Mouse (Mus musculus) heart, postnatal 0 days (tissue): Measurements from ENCODE around the gene Jsrp1. TPM values are rescaled to one million over a fixed set of nuclear protein-coding genes. Genes with fewer than 3 reads are reported as not detected.

Source experiments
- ATAC-seq: fragments of 200-750 bp; cut with Nextera tagmentation; 2 replicates; pipeline ENCODE4 v1.8.0; 2017; ENCODE audit warnings: low read depth, moderate number of reproducible peaks, moderate library complexity; ENCODE audit not compliant: insufficient read depth
- DNase-seq: peaks from one replicate; pipeline ENCODE4 v3.0.0-alpha.2; 2016; ENCODE audit warnings: low spot score
- H3K27ac ChIP-seq: fragments of 300-500 bp; sonication (generic); 2 replicates; pipeline ENCODE4 v1.5.1; 2014; ENCODE audit warnings: low read depth, mild to moderate bottlenecking
- H3K27me3 ChIP-seq: fragments of 300-500 bp; sonication (generic); 2 replicates; pipeline ENCODE4 v1.6.1; 2014; ENCODE audit warnings: low read length, mixed read lengths; ENCODE audit not compliant: control insufficient read depth, insufficient read depth
- H3K36me3 ChIP-seq: fragments of 300-500 bp; sonication (generic); replicated peaks from 2 replicates; pipeline ENCODE4 v1.6.1; 2014; ENCODE audit warnings: low read length, mixed read lengths; ENCODE audit not compliant: control insufficient read depth, insufficient read depth
- H3K4me1 ChIP-seq: fragments of 300-500 bp; sonication (generic); 2 replicates; pipeline ENCODE4 v1.6.1; 2014; ENCODE audit warnings: antibody characterized with exemption; ENCODE audit not compliant: control insufficient read depth, insufficient read depth
- H3K4me2 ChIP-seq: fragments of 300-500 bp; sonication (generic); 2 replicates; pipeline ENCODE4 v1.6.1; 2014; ENCODE audit warnings: low read depth, mild to moderate bottlenecking, low read length, moderate library complexity
- H3K4me3 ChIP-seq: fragments of 300-500 bp; sonication (generic); 2 replicates; pipeline ENCODE4 v1.5.1; 2014; ENCODE audit warnings: low read depth, low read length
- H3K9ac ChIP-seq: fragments of 300-500 bp; sonication (generic); replicated peaks from 2 replicates; pipeline ENCODE4 v1.6.1; 2014; ENCODE audit warnings: low read depth, low read length, mixed read lengths
- H3K9me3 ChIP-seq: fragments of 300-500 bp; sonication (generic); replicated peaks from 2 replicates; pipeline ENCODE4 v1.6.1; 2016; ENCODE audit warnings: low read length; ENCODE audit not compliant: control insufficient read depth
- CTCF ChIP-seq: IDR thresholded peaks from 2 replicates; pipeline ENCODE4 v1.5.1; 2016; ENCODE audit warnings: antibody characterized with exemption, control low read depth, low read depth
- EP300 ChIP-seq: IDR thresholded peaks from 2 replicates; pipeline ENCODE4 v1.6.1; 2016; ENCODE audit warnings: antibody characterized with exemption, low read depth
- WGBS: fragments of 180-500 bp; shearing (Covaris S2); extraction: QIAGEN DNeasy Blood & Tissue Kit; methylation state at CpG from one replicate; pipeline ENCODE4 v1.1.7; 2014; 5-methylcytosine and 5-hydroxymethylcytosine counted together
- polyA plus RNA-seq: library from polyadenylated mRNA; unstranded; fragments of >200 nt; fragmentation: Nextera tagmentation; extraction: Ambion mirVana; gene quantifications from 2 replicates; pipeline ENCODE4 v1.2.1, GENCODE M21; 2015
- total RNA-seq: library from RNA; depleted of rRNA; stranded (reverse); fragments of >200 nt; gene quantifications from 2 replicates; pipeline ENCODE4 v1.2.3, GENCODE M21; 2014; ENCODE audit warnings: low replicate concordance

Jsrp1 gene
- total and polyA plus RNA-seq, 2 experiments from 2014 or later = 2.3 TPM; not detected in 1

- no peak for TF ChIP-seq CTCF
- TF ChIP-seq EP300 = no peak
- H3K27ac ChIP-seq = no peak overlapping the region
- no peak for ATAC-seq
- no peaks in the 10 kb centered on the region for H3K9me3 ChIP-seq
- H3K4me1 ChIP-seq = peaks cover 13% of the 10 kb centered on the region; the same call in 1 of the 2 replicates
- no peak overlapping the region for H3K4me2 ChIP-seq
- H3K9ac ChIP-seq = no peak overlapping the region
- no peaks in the 10 kb centered on the region for H3K27me3 ChIP-seq
- WGBS = 82% methylated on average over 5 of the region's 5 CpGs
- peaks cover 14% of the 10 kb centered on the region for H3K36me3 ChIP-seq
- no peak overlapping the region for H3K4me3 ChIP-seq
- no peak for DNase-seq
Measured at GRCm38 (mm10) chr10:80856908-80857307, 43.6 kb upstream of the Jsrp1 start.

DNA sequence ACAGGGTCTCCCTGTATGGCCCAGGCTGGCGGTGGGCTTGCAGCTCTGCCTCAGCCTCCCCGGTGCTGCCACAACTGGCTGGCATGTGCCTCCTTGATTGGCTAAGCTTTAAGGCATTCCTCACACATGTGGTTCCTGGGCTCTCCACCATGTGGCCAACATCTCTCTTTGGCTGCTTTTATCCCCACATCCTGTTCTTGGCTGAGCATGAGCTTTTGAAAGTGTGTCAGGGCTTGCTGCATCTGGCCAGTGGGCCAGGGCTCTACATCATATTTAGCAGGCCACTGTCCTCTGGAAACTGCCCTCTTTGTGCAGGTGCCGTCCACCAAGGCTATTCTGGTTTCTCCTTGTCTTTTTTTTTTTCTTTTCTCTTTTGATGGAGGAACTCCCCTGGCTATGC is 43.0 kb upstream of the Jsrp1 start:
- H3K4me2 ChIP-seq = peak overlapping the region; percentile 93
- H3K4me3 ChIP-seq = no peak overlapping the region
- DNase-seq (no peak), ATAC-seq (no peak)
- no peak for TF ChIP-seq EP300
- TF ChIP-seq CTCF = 0 out of 2 replicates have a peak, but pooled peaks have one; percentile 8
- no peak overlapping the region for H3K9ac ChIP-seq
- H3K9me3 ChIP-seq = no peaks in the 10 kb centered on the region
- H3K36me3 ChIP-seq = peaks cover 17% of the 10 kb centered on the region
- no peaks in the 10 kb centered on the region for H3K27me3 ChIP-seq
- peaks cover 13% of the 10 kb centered on the region; the same call in 1 of the 2 replicates for H3K4me1 ChIP-seq
- 62% methylated on average over 3 of the region's 3 CpGs for WGBS
- no peak overlapping the region for H3K27ac ChIP-seq

DNA sequence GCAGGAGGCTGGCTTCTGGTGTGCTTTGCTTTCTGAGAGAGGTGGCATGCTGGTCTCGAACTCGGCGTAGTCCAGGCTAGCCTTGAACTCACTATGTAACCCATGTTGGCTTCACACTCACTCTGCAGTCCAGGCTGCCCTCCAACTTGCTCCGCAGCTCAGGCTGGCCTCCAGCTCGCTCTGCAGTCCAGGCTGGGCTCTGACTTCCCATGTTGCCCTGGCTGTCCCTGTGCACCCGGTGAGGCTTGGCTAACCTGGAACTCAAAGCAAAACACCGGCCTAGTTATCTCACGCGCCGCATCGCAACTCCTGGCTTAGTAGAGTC is 42.4 kb upstream of the Jsrp1 start:
- Histone ChIP-seq H3K9me3 (no peaks in the 10 kb centered on the region), H3K27me3 (no peaks in the 10 kb centered on the region), H3K4me1 (peaks cover 13% of the 10 kb centered on the region; the same call in 1 of the 2 replicates), H3K36me3 (peaks cover 17% of the 10 kb centered on the region), H3K4me3 (peak overlapping the region; percentile 72), H3K9ac (peak overlapping the region; percentile 68), H3K27ac (no peak overlapping the region), H3K4me2 (peak overlapping the region; percentile 93)
- no peak for TF ChIP-seq CTCF
- DNase-seq (no peak), ATAC-seq (no peak)
- 16% methylated on average over 11 of the region's 11 CpGs for WGBS

DNA sequence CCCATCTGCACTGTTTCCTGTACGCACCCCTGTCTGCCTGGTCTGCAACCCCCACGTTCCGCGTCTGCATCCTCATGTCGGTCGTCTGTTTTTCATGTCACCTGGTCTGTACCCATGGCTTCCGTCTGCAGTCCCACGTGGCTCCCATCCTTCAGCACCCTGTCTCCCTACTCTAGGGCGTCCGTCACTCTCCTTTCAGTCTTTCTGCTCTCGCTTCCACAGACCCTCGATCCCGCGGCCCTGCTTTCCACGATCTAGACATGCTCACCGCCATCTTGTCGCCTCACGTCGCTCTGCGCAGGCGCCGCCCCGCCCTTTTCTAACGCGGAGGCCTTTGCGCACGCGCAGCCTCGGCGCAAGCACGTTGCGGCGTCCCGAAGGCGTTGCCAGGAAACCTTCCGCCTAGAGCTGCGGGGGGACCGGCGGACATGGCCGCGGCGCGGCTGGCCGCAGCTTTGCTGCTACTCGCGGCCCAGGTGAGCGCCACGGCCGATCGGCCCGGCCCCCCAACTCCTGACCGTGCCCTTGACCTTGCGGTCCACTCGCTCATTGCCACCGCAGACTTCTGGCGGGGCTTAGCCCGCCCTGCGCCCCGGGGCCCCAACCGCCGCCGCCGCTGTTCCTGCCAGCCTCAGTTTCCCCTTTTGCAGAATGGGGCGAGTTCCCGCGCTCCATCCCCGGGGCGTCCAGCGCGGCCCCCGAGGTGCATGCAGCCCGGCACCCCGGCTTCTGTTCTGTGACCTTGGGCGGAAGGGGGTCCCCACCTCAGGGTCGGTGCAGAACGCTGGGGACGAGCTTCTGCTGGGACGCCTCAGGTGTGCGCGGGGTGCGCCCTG is 41.8 kb upstream of the Jsrp1 start, which contains the start of the genes Lsm7 and Sppl2b:
Gene Lsm7, minus strand, starts transcription at position 297 of the 836 bp plus-strand sequence.
Gene Sppl2b, plus strand, starts transcription at position 363 of the 836 bp plus-strand sequence.
- Histone ChIP-seq H3K4me3 (peak within 1 kb of the TSS; percentile 72), H3K27me3 (no peaks in the 10 kb centered on the region), H3K36me3 (peaks cover 17% of the 10 kb centered on the region), H3K4me1 (peaks cover 13% of the 10 kb centered on the region; the same call in 1 of the 2 replicates), H3K9ac (peak within 1 kb of the TSS; percentile 68), H3K27ac (no peak within 1 kb of the TSS), H3K9me3 (no peaks in the 10 kb centered on the region), H3K4me2 (peak within 1 kb of the TSS; percentile 93)
- no peak for TF ChIP-seq EP300
- TF ChIP-seq CTCF = no peak
- under 1% methylated on average over 81 of the region's 81 CpGs for WGBS
- ATAC-seq (peak; percentile 92), DNase-seq (peak; percentile 93)

DNA sequence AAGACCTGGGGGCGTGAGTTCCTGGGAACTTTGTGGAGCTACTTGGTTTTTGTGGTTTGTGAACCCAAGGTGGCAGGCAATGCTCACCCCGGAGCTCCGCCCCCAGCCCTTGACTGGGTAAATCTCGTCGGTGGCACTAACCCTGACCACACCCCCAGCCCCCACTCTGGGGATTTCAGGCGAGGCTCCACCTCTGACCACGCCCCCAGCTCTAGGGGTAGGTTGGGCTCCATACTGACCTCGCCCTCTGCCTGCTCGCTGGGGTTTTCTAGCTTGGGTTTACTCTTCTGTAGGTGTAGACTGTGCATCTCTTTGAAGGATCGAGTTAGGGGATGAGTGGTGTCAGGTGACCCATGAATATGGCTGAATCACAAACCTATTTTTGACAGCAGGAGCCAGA is 35.3 kb upstream of the Jsrp1 start:
- ATAC-seq (peak; percentile 43), DNase-seq (no peak)
- H3K36me3 ChIP-seq = peaks cover 17% of the 10 kb centered on the region
- no peak overlapping the region for H3K27ac ChIP-seq
- no peak overlapping the region for H3K4me2 ChIP-seq
- H3K9ac ChIP-seq = no peak overlapping the region
- H3K4me3 ChIP-seq = no peak overlapping the region
- no peaks in the 10 kb centered on the region for H3K9me3 ChIP-seq
- no peak for TF ChIP-seq EP300
- no peak for TF ChIP-seq CTCF
- 9% methylated on average over 10 of the region's 10 CpGs for WGBS
- H3K4me1 ChIP-seq = peaks cover 8% of the 10 kb centered on the region
- H3K27me3 ChIP-seq = peaks cover 16% of the 10 kb centered on the region
